Mouse (Mus musculus) E14TG2a.4 (cell line): ENCODE measurements around the gene Ntsr1.

ENCODE experiments used
- CTCF ChIP-seq: conservative IDR thresholded peaks from 2 replicates; pipeline ENCODE4 v1.5.1; 2014; ENCODE audit warnings: low read length
- NANOG ChIP-seq: IDR thresholded peaks from 2 replicates; pipeline ENCODE4 v1.6.1; 2014; ENCODE audit warnings: borderline replicate concordance, low read length, mixed read lengths

GRCm38 (mm10) chr2:180466505-180466904, 33.3 kb upstream of the Ntsr1 start:
- TF ChIP-seq CTCF (no peak), NANOG (no peak)
